Comparison of ENCODE assay signal across 17 mouse cellular contexts in genomic region chr16:25622651-25623050, GRCm38 (mm10).
"Had no signal": no experiment of that assay in that cellular context is flagged by ENCODE, and none has a peak within 500 bp of the region (broad histone marks: within the 10 kb centered on the region; RNA-seq: fewer than 3 reads in every experiment).

No protein-coding gene starts in this region.

- H3K27me3 ChIP-seq: midbrain, embryonic 12.5 days; midbrain, embryonic 15.5 days; neural tube, embryonic 12.5 days; neural tube, embryonic 15.5 days had no signal

- H3K9me3 ChIP-seq: midbrain, embryonic 12.5 days; midbrain, embryonic 15.5 days; neural tube, embryonic 12.5 days; neural tube, embryonic 15.5 days had no signal

- H3K4me2 ChIP-seq: lung, embryonic 14.5 days; midbrain, embryonic 12.5 days; midbrain, embryonic 15.5 days; neural tube, embryonic 12.5 days; neural tube, embryonic 15.5 days had no signal

- H3K27ac ChIP-seq: kidney, postnatal 0 days; liver, embryonic 14.5 days; macrophage; midbrain, embryonic 12.5 days; midbrain, embryonic 15.5 days; neural tube, embryonic 12.5 days; neural tube, embryonic 15.5 days had no signal

- H3K9ac ChIP-seq: liver, embryonic 14.5 days; liver, postnatal 0 days; lung, embryonic 14.5 days; midbrain, embryonic 12.5 days; midbrain, embryonic 15.5 days; neural tube, embryonic 12.5 days; neural tube, embryonic 15.5 days had no signal

- H3K36me3 ChIP-seq: midbrain, embryonic 12.5 days; midbrain, embryonic 15.5 days; neural tube, embryonic 12.5 days; neural tube, embryonic 15.5 days had no signal

- ATAC-seq: intestine, postnatal 0 days; liver, postnatal 0 days; lung, postnatal 0 days; midbrain, embryonic 15.5 days had no signal

- DNase-seq: kidney, adult 2 months; kidney, postnatal 25 days; layer of hippocampus, postnatal 36 days; liver, postnatal 0 days; thymus, adult 2 months; thymus, postnatal 14 days; thymus, postnatal 4 days had no signal

- H3K4me1 ChIP-seq: midbrain, embryonic 12.5 days; midbrain, embryonic 15.5 days; neural tube, embryonic 12.5 days; neural tube, embryonic 15.5 days had no signal

- H3K4me3 ChIP-seq: midbrain, embryonic 12.5 days; midbrain, embryonic 15.5 days; neural tube, embryonic 12.5 days; neural tube, embryonic 15.5 days had no signal
